Mouse (Mus musculus) gastrocnemius, postnatal 25 days (tissue): Measurements from ENCODE around the gene 1700021F07Rik. TPM values are rescaled to one million over a fixed set of nuclear protein-coding genes. Genes with fewer than 3 reads are reported as not detected.
A peak's percentile ranks its signal among the peaks of the same experiment; 100 is the strongest.

Source experiments
- DNase-seq: peaks from one replicate; pipeline ENCODE4 v3.0.0; 2022
- long read RNA-seq, 2 experiments: library from polyadenylated mRNA; stranded (forward); transcript quantifications; one replicate each; pipeline ENCODE4 v2.0.0; 2021
- total RNA-seq, 2 experiments: library from RNA; stranded (reverse); gene quantifications; 1 replicate in 1 of 2; 2 replicates in 1 of 2; pipeline ENCODE4 v1.2.3; 2021

1700021F07Rik gene
- total RNA-seq: not detected
- long read RNA-seq, experiment 1: 0 reads
- long read RNA-seq, experiment 2: 0 reads

DNA sequence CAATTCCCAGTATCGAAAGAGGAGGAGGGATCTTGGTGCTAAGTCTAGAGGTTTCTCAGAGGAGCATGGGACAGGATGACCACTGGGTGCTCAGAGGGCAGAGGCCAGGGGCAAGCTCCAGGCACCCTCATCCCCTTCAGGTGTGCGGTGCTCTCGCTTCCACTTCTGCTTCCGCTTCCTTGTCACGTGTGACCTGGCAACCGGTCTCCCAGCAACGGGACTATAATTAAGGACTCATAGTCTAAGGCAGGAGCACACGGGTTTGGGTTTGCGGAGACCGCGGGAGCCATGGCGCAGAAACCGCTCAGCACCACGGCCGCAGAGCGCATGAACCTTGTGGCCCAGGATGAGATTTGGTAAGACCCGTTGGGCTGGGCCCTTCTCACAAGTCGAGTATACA is at the start of gene 1700021F07Rik:
Gene 1700021F07Rik (plus strand): TSS at position 211 of the 400 bp plus-strand sequence.
- no peak for DNase-seq

DNA sequence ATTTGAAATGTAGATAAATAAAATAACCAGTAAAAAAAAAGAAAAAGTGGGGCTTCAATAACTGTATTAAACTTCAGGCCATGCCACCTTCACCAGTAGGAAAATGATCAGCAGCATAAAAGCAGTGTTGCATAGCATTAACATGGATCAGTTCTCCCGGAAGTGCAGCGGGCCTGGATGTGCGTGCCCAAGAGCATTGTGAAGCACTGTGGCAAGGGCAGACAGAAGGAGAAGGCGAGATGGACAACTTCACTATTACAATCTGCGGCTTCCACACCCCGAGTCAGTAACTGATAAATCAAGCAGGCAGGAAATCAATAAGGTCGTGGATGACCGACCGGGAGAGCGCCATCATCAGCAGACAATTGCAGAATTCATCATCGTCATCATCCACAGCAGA is 49.2 kb upstream of the 1700021F07Rik start:
- DNase-seq: no peak

DNA sequence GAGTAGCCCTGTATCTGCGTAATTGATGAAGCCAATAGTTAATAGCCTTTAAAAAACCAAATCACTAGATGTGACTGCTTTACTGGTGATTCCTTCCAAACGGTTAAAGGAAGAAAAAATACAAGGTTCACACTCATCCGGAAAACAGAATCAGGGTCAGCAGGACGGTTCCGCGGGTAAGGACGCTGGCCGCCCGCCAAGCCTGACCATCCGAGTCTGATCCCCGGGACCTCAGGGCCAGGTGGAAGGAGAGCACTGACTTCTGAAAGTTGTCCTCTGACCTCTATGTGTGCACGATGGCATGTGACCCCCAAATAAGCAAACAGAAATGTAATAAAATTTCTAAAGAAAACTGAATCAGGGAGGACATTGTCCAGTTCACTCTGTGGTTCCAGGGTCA is 43.3 kb upstream of the 1700021F07Rik start:
- no peak for DNase-seq

DNA sequence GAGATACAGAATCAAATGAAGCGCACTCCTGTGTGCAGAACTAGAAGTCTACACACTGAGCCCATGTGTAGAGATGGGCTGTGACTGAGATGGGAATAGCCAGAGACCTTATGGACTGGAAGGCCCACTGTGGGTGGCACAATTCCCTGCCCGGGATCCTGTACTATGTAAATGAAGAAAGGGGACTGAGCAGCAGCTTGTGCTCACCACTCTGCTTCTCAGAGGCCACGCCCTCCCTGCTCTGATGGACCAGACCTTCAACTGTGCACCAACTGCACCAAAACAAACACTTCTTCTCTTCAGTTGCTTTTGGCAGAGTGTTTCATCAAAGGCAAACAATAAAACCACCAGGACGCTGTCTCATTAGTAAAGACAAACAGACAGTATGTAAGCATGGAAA is 37.9 kb upstream of the 1700021F07Rik start:
- no peak for DNase-seq

DNA sequence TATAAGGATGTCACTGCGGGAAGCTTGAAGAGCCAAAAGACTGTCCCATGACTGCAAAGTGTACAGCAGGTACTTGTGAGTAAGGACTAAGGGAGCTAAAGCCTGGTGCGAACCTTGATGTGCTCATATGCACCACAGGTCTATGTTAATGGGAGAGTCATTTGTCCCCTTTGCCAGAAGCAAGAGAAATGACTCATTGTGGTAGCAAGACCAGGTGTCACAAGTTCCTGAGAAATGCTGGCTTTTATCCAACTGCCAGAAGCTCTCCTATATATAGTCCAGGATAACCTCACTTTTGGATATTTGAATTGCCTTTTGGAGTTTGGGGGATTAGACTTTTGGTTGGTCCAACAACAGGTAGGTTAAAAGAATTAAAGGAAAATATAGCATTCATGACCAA is 22.8 kb upstream of the 1700021F07Rik start:
- DNase-seq: no peak

DNA sequence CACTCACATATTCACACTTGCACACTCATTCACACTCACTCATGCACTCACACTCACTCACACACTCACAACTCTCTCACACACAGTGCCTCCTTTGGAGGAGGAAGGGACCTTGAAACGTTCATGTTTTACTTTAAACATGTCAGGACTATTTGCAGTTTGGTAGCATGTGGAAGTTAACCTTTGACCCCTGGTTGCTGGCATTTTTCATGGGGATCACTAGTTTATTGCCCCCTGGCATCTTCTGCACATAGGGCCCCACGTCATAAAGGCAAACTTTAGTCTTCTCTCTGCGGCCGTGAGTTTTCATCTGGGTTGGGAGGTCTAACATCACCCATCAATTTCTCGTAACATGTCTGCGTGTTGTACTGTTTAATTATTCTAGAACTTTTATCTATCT is 8.4 kb upstream of the 1700021F07Rik start:
- DNase-seq: no peak

DNA sequence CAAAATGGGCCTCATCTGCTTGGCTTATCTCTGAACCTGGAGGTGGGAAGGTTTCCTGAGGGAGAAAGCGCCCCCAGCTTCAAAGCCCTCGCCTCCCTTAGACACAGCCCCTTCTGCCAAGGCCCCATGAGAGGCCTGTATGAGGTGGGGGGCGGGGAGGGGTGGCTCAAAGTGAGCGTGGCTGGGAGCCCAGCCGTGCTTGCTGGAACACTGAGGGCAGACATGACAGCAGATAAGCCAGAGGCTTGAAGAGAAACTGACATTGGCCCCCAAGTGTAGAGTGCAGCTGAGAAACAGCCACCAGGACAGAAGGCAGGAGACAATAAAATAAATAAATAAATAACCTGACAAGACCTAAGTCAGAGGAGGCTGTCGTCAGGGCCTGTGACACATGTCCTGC is 7.2 kb upstream of the 1700021F07Rik start:
- DNase-seq: no peak

DNA sequence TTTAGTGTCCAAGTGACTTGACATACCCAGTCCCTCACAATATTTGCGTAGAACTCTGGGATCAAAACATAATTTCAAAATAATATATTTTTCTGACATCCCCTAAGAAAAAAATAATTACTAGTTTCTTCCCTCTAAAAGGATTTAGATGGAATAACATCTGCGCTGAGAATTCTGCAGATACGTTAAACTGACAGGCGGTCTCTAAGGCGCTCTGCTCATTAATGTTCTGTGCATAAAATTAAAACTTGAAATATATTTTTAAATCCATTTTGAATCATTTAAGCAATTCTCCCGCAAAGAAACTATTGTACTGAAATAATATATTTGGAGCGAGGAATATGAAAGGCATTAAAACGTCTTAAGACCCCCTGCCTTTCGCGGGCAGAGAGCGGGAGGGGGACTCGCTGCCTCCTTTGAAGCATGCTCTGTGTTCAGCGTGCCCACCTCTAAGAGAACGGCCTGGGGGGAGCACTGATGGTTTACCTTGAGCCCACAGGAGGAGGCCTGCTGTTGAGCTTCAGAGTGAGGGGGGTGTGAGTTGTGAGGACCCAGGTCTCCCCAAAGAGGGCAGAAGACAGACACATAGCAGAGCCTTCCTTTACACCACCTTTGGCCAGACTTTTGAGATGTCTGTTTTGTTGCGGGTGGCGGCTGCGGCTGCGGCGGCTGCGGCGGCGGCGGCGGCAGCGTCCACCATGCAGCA is 6.1 kb upstream of the 1700021F07Rik start:
- no peak for DNase-seq

DNA sequence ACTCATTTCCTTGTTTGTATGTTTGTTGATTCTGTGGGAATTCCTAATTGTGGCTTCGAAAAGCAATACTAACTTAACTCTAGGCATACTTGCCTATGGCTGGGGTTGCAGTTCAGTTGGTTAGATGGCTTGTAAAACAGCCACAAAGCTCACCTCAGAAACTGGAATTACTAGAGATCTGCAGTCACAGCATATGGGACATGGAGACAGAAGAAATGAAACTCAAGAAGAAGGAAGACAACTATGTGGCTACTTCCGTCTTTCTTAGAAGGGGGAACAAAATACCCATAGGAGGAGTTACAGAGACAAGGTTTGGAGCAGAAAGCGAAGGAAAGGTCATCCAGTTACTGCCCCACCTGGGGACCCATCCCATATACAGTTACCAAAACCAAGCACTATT is 6.1 kb downstream of the 1700021F07Rik start:
- no peak for DNase-seq

DNA sequence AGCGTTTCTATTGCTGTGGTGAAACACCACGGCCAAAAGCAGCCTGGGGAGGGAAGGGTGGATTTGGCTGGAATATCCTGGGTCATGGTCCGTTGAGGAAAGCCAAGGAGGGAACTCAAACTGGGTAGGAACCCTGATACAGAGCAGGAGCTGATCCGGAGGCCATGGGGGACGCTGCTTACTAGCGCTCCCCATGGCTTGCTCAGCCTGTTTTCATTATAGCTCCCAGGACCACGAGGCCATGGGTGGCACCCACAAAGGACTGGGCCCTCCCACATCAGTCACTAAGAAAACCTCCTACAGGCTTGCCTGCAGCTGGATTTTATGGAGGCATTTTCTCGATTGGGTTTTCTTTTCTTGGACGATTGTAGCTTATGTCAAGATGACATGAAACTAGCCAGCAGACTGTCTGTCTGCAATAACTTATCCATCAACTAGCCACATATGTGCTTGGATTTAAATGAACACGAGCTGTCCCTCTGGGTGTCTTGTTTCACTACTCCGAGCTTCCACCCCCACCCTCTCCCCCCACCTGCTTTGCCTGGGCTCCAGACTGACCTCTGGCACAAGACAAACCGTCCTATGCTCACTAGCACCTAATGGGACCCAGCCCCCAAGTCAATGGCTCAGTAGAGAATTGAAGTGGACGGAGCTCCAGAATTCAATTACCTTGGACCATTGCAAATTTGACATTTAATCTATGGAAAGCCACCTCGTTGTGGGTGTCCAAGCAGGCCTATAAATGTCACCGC is 10.5 kb downstream of the 1700021F07Rik start:
- no peak for DNase-seq

DNA sequence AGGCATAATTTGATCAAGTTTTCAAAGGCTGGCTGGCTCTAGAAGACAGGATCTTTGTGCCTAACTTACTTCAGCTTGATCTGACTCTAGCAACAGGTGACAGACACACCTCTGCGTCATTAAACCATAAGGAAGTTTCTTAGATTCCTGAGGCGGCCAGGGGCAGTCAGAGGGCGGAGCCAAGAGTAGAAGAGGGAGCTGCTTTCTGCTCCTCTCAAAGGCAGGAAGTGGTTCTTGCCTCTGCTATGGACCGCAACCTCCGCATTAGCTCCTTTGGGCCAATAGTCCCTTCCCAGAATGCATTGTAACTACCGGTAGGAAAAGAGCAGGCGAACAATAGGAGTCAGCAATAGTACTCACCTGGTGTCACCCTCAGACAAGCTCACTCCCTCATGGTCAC is 12.2 kb downstream of the 1700021F07Rik start:
- no peak for DNase-seq

DNA sequence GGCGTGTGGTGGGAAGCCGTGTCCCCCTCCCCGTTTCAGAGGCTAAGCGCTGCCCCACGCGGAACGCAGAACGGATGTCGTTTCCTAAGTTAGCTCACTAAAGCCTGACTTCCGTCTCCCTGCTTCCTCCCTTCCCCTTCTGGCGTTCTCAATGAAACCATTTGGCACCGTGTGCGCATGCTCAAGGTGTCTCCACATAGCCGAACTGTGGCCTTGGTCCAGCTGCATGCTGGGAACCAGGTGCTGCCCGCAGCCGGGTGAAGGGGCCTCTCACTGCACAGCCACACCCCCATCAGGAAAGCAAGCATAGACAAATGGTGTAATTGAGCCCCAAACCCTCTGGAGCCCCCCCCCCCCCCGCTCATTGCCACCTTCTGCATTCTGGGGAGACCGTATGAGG is 13.0 kb downstream of the 1700021F07Rik start:
- no peak for DNase-seq

DNA sequence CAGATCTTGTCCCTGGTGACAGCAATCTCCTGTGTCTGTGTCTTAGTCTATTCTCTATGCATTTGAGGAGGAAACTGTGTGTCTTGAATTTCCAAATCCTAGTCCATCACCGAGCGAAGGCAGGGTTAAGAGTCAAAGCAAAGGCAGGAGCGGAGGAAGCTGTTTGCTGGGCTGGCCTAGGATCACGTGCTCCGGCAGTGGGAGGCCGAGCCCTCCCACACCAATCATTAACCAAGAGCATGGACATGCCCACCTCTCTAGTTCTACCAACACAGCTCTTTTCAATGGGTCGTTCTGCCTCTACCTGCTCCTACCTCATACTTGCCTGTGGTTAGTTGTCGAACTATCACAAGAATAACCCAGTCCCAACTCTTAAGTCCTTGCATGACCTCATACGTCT is 13.5 kb downstream of the 1700021F07Rik start:
- DNase-seq: no peak

DNA sequence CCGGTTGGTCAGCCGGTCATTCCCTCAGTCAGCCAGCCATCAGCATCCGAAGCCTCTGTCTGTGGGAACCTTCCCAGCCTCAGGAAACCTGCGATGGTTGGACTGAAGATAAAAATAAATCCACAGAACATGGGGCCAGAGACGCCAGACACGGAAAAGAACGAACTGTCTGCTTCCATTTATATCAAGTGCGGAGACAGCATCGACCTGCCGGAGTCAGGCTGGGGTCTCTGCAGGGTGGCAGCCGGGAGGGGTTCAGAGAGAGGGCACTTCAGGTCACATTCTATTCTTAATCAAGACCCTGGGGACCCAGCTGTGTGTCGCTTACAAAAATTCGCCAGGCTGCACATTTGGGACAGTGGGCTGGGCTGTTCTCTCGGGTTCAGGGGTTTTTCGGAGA is 17.4 kb downstream of the 1700021F07Rik start:
- DNase-seq: no peak

DNA sequence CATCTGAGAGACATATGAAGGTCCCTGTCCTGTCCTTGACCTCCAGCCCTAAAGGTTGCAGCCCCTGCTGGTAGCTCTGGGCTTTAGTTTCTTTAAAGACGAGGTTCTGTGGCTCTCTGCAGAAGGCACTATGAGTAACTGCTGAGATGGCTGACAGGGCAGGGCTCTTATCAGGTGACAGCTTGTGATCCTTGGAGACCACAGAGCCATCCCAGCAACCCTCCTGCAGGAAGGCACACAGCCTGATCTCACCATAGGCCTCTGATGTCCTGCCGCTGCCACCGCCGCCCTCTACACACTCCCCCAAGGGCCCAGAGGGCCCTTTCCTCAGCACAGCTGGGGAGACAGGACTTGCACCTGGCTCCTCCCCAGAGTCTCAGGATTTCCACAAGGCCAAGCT is 19.4 kb downstream of the 1700021F07Rik start:
- DNase-seq: no peak

DNA sequence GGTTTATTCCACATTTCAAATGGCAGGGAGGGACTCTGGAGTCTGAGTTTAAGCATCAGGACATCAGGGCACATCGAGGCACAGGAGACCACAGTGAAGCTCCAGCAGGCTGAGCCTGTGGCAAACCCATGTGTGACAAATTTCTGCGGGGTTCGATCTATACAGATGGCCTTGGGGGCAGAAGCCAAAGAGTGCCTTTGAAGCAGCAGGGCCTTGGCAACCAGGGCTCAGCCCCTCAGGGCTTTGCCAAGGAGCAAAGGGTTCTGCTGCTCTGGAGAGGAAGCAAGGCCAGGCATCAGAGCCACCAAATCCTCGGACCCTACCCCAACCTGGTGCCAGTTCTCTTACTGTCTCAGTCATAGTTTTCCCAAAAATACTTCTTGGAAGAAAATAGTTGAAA is 20.3 kb downstream of the 1700021F07Rik start:
- no peak for DNase-seq

DNA sequence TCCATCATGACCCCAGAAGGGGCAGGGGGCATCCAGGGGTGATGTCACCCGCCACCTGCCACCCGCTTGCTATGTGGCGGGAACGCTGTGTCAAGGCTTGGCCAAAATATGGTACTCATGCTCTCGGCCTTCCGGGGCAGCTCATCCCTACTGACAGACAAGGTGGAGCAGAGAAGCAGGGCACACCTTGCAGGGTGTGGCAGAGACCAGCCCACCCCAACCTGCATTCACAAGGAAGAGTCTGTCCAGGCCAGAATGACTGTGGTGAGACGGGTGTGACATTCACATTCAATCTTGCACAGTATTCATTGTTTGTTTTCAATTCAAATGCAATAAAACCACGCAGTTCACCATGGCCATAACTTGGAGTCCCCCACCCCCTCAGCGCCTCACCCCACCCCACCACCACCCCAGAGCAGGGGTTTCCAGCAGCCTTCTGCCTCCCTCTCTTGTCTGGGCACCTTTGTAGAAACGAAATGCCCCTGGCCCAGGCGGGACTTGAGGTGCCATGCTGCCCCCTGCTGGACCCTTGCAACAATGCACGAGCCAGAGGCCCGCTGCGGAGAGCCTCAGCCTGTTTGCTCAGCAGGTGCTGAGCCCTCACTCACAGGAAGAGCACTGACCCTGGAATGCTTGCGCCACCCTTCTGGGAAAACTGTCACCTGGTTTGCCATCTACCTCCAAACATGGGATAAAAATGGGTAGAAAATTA is 23.8 kb downstream of the 1700021F07Rik start:
- peak; percentile 45 for DNase-seq

DNA sequence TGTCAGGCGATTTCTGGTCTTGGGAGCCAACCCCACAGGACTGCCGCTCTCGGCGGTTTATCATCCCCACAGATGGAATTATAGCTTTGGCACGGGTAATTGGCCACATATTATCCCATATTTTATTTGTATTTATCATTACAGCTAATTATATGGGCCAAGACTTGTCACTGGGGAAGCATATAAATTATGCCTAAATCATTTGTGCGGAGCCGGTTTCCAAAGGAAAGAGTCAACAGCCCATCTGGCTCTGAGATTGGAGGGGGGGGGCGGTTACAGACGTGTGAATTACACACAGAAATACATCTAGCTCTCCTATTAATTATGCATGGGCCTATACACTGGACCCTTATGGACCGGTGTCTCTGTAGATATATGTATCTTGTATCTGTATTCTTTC is 26.9 kb downstream of the 1700021F07Rik start:
- DNase-seq: no peak

DNA sequence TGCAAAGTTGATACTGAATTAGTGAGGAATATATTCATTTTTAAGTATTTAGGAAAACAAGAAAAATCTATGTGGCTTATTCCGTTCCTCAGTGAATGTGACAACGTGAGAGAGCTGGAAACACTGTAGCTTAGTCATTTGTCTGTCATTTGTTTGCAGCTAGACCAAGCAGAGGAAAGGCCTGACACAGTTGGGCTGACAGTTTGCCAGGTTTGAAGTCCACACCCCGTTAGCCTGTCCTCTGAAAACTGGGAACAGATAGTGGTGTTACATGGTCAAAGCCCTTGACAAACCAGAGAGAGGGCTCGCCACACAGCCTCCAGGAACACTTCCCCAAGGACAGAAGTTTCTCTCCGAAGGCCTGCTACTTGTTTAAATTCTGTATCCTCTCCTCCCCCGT is 28.3 kb downstream of the 1700021F07Rik start:
- DNase-seq: peak; percentile 48

DNA sequence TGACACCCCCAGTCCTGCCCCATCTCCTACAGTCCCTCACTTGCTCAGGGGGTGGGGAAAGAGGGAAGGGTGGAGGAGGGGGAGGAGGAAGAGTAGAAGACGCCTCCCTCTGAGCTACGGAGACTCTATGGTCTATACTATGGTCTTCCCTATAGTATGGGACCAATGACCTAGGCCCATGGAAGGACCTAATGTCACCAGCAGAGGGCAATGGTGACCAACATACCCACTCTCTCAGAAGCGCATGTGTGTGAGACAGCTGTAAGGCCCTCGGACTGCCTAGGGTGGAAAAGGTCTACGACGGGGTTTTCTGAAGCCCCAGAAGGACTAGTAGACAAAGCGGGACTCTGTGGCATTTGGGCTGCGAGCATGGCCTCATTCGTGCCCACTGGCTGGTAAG is 31.5 kb downstream of the 1700021F07Rik start:
- DNase-seq: no peak

DNA sequence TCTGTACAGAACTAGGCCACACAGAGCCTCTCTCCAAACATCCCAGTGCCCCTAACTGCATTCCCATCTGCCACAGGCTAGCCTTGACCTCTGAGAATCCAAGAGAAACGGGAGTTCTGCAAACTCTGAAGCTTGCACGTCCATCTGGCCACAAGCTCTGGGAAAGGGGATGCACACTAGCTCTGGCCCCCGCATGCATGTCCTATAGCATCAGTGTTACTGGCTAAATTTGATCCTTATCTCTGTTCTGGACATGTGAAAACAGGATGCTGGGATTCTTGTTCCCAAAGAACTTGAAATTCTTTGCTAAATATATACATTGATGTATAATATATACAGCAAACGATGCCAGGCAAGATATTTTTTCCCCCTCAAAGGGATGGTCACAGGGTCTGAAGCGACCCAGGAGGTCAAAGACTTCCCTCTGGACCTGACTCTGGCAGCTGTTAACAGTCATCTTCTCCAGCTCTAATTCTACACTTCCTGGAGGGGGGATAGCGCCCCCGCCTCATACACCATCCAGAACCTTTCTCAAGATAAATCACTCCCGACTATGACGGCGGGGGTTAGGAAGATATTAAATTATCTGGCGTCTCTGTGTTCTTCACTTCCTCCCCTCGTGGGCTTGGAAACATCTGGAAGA is 36.5 kb downstream of the 1700021F07Rik start:
- DNase-seq: no peak

DNA sequence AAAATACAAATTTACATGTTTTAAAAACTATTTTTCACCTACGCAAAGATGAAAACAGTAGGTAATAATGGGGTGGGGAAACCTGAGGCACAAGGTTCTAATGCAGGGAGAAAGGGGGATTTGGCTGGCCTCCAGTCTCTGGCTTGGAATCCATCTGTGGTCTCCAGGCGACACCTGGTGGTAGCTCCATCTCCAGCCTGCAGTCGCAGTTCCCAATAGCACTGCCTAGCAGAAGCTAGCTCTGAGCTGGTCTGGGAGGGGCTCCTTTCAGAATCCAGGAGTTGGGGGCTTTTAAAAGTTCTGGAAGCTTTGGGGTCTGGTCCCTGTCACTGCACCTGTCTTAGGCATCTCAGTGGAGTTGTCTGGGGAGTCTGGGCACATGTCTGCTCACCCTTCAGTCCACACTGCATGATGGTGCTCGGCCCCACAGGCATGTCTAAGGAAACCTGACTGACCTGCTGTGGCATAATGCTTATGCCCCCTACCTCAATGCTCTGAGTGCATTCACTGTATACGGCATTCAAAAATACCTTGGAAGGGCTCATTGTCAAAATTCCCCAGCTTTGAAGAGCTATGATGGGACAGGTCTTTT is 39.6 kb downstream of the 1700021F07Rik start:
- DNase-seq: no peak
